Mouse (Mus musculus): ENCODE data around the gene Sema6d. TPM values are rescaled to one million over a fixed set of nuclear protein-coding genes. Genes with fewer than 3 reads are reported as not detected.

Gene Sema6d
- polyA plus RNA-seq, 1 experiment from 2014 or later: 14.6 TPM

- no peaks in the 10 kb centered on the region for H3K27me3 ChIP-seq (replicated peaks; ENCODE audit: control insufficient read depth, insufficient read depth, low read length)
- DNase-seq (ENCODE audit: low spot score) (no peak), ATAC-seq (ENCODE audit: low read depth) (no peak)
- H3K4me1 ChIP-seq (ENCODE audit: control insufficient read depth, insufficient read depth, low read length): no peaks in the 10 kb centered on the region
- no peaks in the 10 kb centered on the region for H3K9me3 ChIP-seq (ENCODE audit: control insufficient read depth, low read length)
- no peak overlapping the region for H3K4me3 ChIP-seq (ENCODE audit: low read depth, low read length)
- H3K9ac ChIP-seq (ENCODE audit: low read depth, low read length): no peak overlapping the region
- no peak overlapping the region for H3K4me2 ChIP-seq (ENCODE audit: low read depth, low read length)
- H3K36me3 ChIP-seq (ENCODE audit: control insufficient read depth, insufficient read depth, low read length): no peaks in the 10 kb centered on the region
- 48% methylated on average over 6 of the region's 6 CpGs for WGBS
- no peak overlapping the region for H3K27ac ChIP-seq (replicated peaks; ENCODE audit: low read depth, low read length)
Observed at GRCm38 (mm10) chr2:124235237-124236055, 145.7 kb downstream of the Sema6d start.

GRCm38 (mm10) chr2:124236831-124237230 is 147.1 kb downstream of the Sema6d start:
- Histone ChIP-seq H3K36me3 (ENCODE audit: control insufficient read depth, insufficient read depth, low read length) (no peaks in the 10 kb centered on the region), H3K9me3 (ENCODE audit: control insufficient read depth, low read length) (no peaks in the 10 kb centered on the region), H3K4me2 (ENCODE audit: low read depth, low read length) (no peak overlapping the region), H3K27ac (replicated peaks; ENCODE audit: low read depth, low read length) (no peak overlapping the region), H3K4me1 (ENCODE audit: control insufficient read depth, insufficient read depth, low read length) (no peaks in the 10 kb centered on the region), H3K27me3 (replicated peaks; ENCODE audit: control insufficient read depth, insufficient read depth, low read length) (no peaks in the 10 kb centered on the region), H3K9ac (ENCODE audit: low read depth, low read length) (no peak overlapping the region), H3K4me3 (ENCODE audit: low read depth, low read length) (no peak overlapping the region)
- DNase-seq (ENCODE audit: low spot score) (no peak), ATAC-seq (ENCODE audit: low read depth) (no peak)
- WGBS: 80% methylated on average over 1 of the region's 1 CpGs

- Histone ChIP-seq H3K36me3 (ENCODE audit: control insufficient read depth, insufficient read depth, low read length) (no peaks in the 10 kb centered on the region), H3K27me3 (replicated peaks; ENCODE audit: control insufficient read depth, insufficient read depth, low read length) (no peaks in the 10 kb centered on the region), H3K4me1 (ENCODE audit: control insufficient read depth, insufficient read depth, low read length) (no peaks in the 10 kb centered on the region), H3K4me3 (ENCODE audit: low read depth, low read length) (no peak overlapping the region), H3K27ac (replicated peaks; ENCODE audit: low read depth, low read length) (no peak overlapping the region), H3K4me2 (ENCODE audit: low read depth, low read length) (no peak overlapping the region), H3K9me3 (ENCODE audit: control insufficient read depth, low read length) (no peaks in the 10 kb centered on the region), H3K9ac (ENCODE audit: low read depth, low read length) (no peak overlapping the region)
- DNase-seq (ENCODE audit: low spot score): no peak
- 52% methylated on average over 1 of the region's 1 CpGs for WGBS
- ATAC-seq (ENCODE audit: low read depth): no peak
Observed at GRCm38 (mm10) chr2:124243608-124244007, 153.8 kb downstream of the Sema6d start.

GRCm38 (mm10) chr2:124244543-124245245 is 154.9 kb downstream of the Sema6d start:
- peak; percentile 27 for DNase-seq (ENCODE audit: low spot score)

GRCm38 (mm10) chr2:124258108-124258507 is 168.3 kb downstream of the Sema6d start:
- H3K4me3 ChIP-seq (ENCODE audit: low read depth, low read length): no peak overlapping the region
- DNase-seq (ENCODE audit: low spot score) (peak; percentile 17), ATAC-seq (ENCODE audit: low read depth) (no peak)
- no peak overlapping the region for H3K9ac ChIP-seq (ENCODE audit: low read depth, low read length)
- H3K4me2 ChIP-seq (ENCODE audit: low read depth, low read length): no peak overlapping the region
- H3K9me3 ChIP-seq (ENCODE audit: control insufficient read depth, low read length): no peaks in the 10 kb centered on the region
- 37% methylated on average over 1 of the region's 1 CpGs for WGBS
- no peaks in the 10 kb centered on the region for H3K27me3 ChIP-seq (replicated peaks; ENCODE audit: control insufficient read depth, insufficient read depth, low read length)
- H3K27ac ChIP-seq (replicated peaks; ENCODE audit: low read depth, low read length): no peak overlapping the region
- no peaks in the 10 kb centered on the region for H3K4me1 ChIP-seq (ENCODE audit: control insufficient read depth, insufficient read depth, low read length)
- no peaks in the 10 kb centered on the region for H3K36me3 ChIP-seq (ENCODE audit: control insufficient read depth, insufficient read depth, low read length)

More at GRCm38 (mm10) chr2:124244543-124245245, 154.9 kb downstream of the Sema6d start:
- Histone ChIP-seq H3K4me1 (ENCODE audit: control insufficient read depth, insufficient read depth, low read length) (no peaks in the 10 kb centered on the region), H3K36me3 (ENCODE audit: control insufficient read depth, insufficient read depth, low read length) (no peaks in the 10 kb centered on the region), H3K27ac (replicated peaks; ENCODE audit: low read depth, low read length) (no peak overlapping the region), H3K4me2 (ENCODE audit: low read depth, low read length) (no peak overlapping the region), H3K27me3 (replicated peaks; ENCODE audit: control insufficient read depth, insufficient read depth, low read length) (no peaks in the 10 kb centered on the region), H3K9me3 (ENCODE audit: control insufficient read depth, low read length) (no peaks in the 10 kb centered on the region), H3K9ac (ENCODE audit: low read depth, low read length) (no peak overlapping the region), H3K4me3 (ENCODE audit: low read depth, low read length) (no peak overlapping the region)
- ATAC-seq (ENCODE audit: low read depth): no peak
- WGBS: 59% methylated on average over 4 of the region's 4 CpGs

GRCm38 (mm10) chr2:124264309-124264708 is 174.5 kb downstream of the Sema6d start:
- no peaks in the 10 kb centered on the region for H3K4me1 ChIP-seq (ENCODE audit: control insufficient read depth, insufficient read depth, low read length)
- H3K4me3 ChIP-seq (ENCODE audit: low read depth, low read length): no peak overlapping the region
- no peaks in the 10 kb centered on the region for H3K9me3 ChIP-seq (ENCODE audit: control insufficient read depth, low read length)
- H3K27ac ChIP-seq (replicated peaks; ENCODE audit: low read depth, low read length): no peak overlapping the region
- 77% methylated on average over 3 of the region's 3 CpGs for WGBS
- no peaks in the 10 kb centered on the region for H3K27me3 ChIP-seq (replicated peaks; ENCODE audit: control insufficient read depth, insufficient read depth, low read length)
- no peaks in the 10 kb centered on the region for H3K36me3 ChIP-seq (ENCODE audit: control insufficient read depth, insufficient read depth, low read length)
- DNase-seq (ENCODE audit: low spot score): no peak
- no peak overlapping the region for H3K9ac ChIP-seq (ENCODE audit: low read depth, low read length)
- H3K4me2 ChIP-seq (ENCODE audit: low read depth, low read length): no peak overlapping the region
- ATAC-seq (ENCODE audit: low read depth): no peak

GRCm38 (mm10) chr2:124271156-124271555 is 181.4 kb downstream of the Sema6d start:
- Histone ChIP-seq H3K4me3 (ENCODE audit: low read depth, low read length) (no peak overlapping the region), H3K9ac (ENCODE audit: low read depth, low read length) (no peak overlapping the region), H3K36me3 (ENCODE audit: control insufficient read depth, insufficient read depth, low read length) (no peaks in the 10 kb centered on the region), H3K27me3 (replicated peaks; ENCODE audit: control insufficient read depth, insufficient read depth, low read length) (no peaks in the 10 kb centered on the region), H3K9me3 (ENCODE audit: control insufficient read depth, low read length) (no peaks in the 10 kb centered on the region), H3K4me1 (ENCODE audit: control insufficient read depth, insufficient read depth, low read length) (no peaks in the 10 kb centered on the region), H3K4me2 (ENCODE audit: low read depth, low read length) (no peak overlapping the region), H3K27ac (replicated peaks; ENCODE audit: low read depth, low read length) (no peak overlapping the region)
- ATAC-seq (ENCODE audit: low read depth): no peak
- no peak for DNase-seq (ENCODE audit: low spot score)
- WGBS: 78% methylated on average over 6 of the region's 6 CpGs

- H3K27ac ChIP-seq (replicated peaks; ENCODE audit: low read depth, low read length): no peak overlapping the region
Observed at GRCm38 (mm10) chr2:124277492-124277891, 187.7 kb downstream of the Sema6d start.

More at GRCm38 (mm10) chr2:124277492-124277891, 187.7 kb downstream of the Sema6d start:
- no peaks in the 10 kb centered on the region for H3K4me1 ChIP-seq (ENCODE audit: control insufficient read depth, insufficient read depth, low read length)
- H3K4me2 ChIP-seq (ENCODE audit: low read depth, low read length): no peak overlapping the region
- no peaks in the 10 kb centered on the region for H3K36me3 ChIP-seq (ENCODE audit: control insufficient read depth, insufficient read depth, low read length)
- DNase-seq (ENCODE audit: low spot score) (no peak), ATAC-seq (ENCODE audit: low read depth) (no peak)
- no peak overlapping the region for H3K4me3 ChIP-seq (ENCODE audit: low read depth, low read length)
- H3K9me3 ChIP-seq (ENCODE audit: control insufficient read depth, low read length): no peaks in the 10 kb centered on the region
- no peaks in the 10 kb centered on the region for H3K27me3 ChIP-seq (replicated peaks; ENCODE audit: control insufficient read depth, insufficient read depth, low read length)
- no peak overlapping the region for H3K9ac ChIP-seq (ENCODE audit: low read depth, low read length)
- WGBS: 61% methylated on average over 1 of the region's 1 CpGs
